ENCODE assay signal across 10 mouse cellular contexts in genomic region chr11:67523806-67524205, GRCm38 (mm10).
DNase-seq lines count a peak whose midpoint lies in the region; ATAC-seq and TF ChIP-seq lines count a peak whose summit lies in the region.
"Had no signal": no experiment of that assay in that cellular context is flagged by ENCODE, and none has a peak within 500 bp of the region (broad histone marks: within the 10 kb centered on the region; RNA-seq: fewer than 3 reads in every experiment).

No protein-coding gene starts in this region.

- intact Hi-C loops in left cerebral cortex, adult 2 months (cut with DNase I): no loop called here

- H3K27me3 ChIP-seq in heart, embryonic 10.5 days (ENCODE audit: insufficient read depth, poor library complexity, severe bottlenecking): no peaks in the 10 kb centered on the region
- H3K27me3 ChIP-seq in stomach, postnatal 0 days (ENCODE audit: control insufficient read depth, insufficient read depth, low read length): no peaks in the 10 kb centered on the region
- H3K27me3 ChIP-seq: midbrain, embryonic 12.5 days had no signal

- peak overlapping the region; percentile 10; the same call in 1 of the 2 replicates for H3K27ac ChIP-seq in left cerebral cortex, adult 2 months
- H3K27ac ChIP-seq in heart, embryonic 10.5 days: peak overlapping the region; percentile 69
- peak overlapping the region; percentile 81 for H3K27ac ChIP-seq in stomach, postnatal 0 days (replicated peaks)
- H3K27ac ChIP-seq: midbrain, embryonic 12.5 days had no signal

- TF ChIP-seq CTCF in left cerebral cortex, adult 2 months (IDR thresholded peaks at IDR 0.05): no peak
- no peak for TF ChIP-seq CTCF in stomach, postnatal 0 days (IDR thresholded peaks at IDR 0.05; ENCODE audit: low read depth)

- no peak for DNase-seq in left cerebral cortex, adult 2 months (ENCODE audit: extremely low spot score in 1 of 2, low spot score in 2 of 2)
- DNase-seq in left cerebral cortex, adult 11 months (ENCODE audit: low spot score): no peak
- no peak for DNase-seq in heart, embryonic 10.5 days (ENCODE audit: low spot score)
- peak; percentile 59 to 71 for DNase-seq in kidney, postnatal 4 days
- DNase-seq in stomach, postnatal 0 days (ENCODE audit: low spot score): peak; percentile 50
- no peak for DNase-seq in thymus, postnatal 36 days
- DNase-seq in layer of hippocampus, postnatal 25 days (ENCODE audit: extremely low spot score in 1 of 2, low spot score in 1 of 2): no peak
- DNase-seq in left cerebral cortex, adult 18-20 months (ENCODE audit: low spot score in 2 of 2): no peak
- DNase-seq: spleen, adult 18-20 months had no signal

- no peak overlapping the region for H3K4me3 ChIP-seq in left cerebral cortex, adult 2 months
- no peak overlapping the region for H3K4me3 ChIP-seq in heart, embryonic 10.5 days
- H3K4me3 ChIP-seq in stomach, postnatal 0 days (ENCODE audit: low read depth, low read length): no peak overlapping the region
- H3K4me3 ChIP-seq: midbrain, embryonic 12.5 days had no signal

- peak; percentile 75 for ATAC-seq in stomach, postnatal 0 days (ENCODE audit: low FRiP score, low TSS enrichment)

- WGBS in heart, embryonic 10.5 days: 31% methylated on average over 3 of the region's 3 CpGs
- 17% methylated on average over 3 of the region's 3 CpGs for WGBS in stomach, postnatal 0 days

- no peaks in the 10 kb centered on the region for H3K9me3 ChIP-seq in heart, embryonic 10.5 days
- no peaks in the 10 kb centered on the region for H3K9me3 ChIP-seq in stomach, postnatal 0 days (ENCODE audit: control insufficient read depth, low read length)
- H3K9me3 ChIP-seq: midbrain, embryonic 12.5 days had no signal

- H3K4me2 ChIP-seq in stomach, postnatal 0 days (replicated peaks; ENCODE audit: low read depth): no peak overlapping the region
- H3K4me2 ChIP-seq: midbrain, embryonic 12.5 days had no signal

- H3K9ac ChIP-seq in stomach, postnatal 0 days (ENCODE audit: low read length): no peak overlapping the region
- H3K9ac ChIP-seq: midbrain, embryonic 12.5 days had no signal

- H3K36me3 ChIP-seq in heart, embryonic 10.5 days: no peaks in the 10 kb centered on the region
- no peaks in the 10 kb centered on the region for H3K36me3 ChIP-seq in stomach, postnatal 0 days (ENCODE audit: control insufficient read depth, insufficient read depth, low read length)
- H3K36me3 ChIP-seq: midbrain, embryonic 12.5 days had no signal

- TF ChIP-seq EP300 in stomach, postnatal 0 days (optimal IDR thresholded peaks at IDR 0.05): peak; percentile 74

- peaks cover 41% of the 10 kb centered on the region for H3K4me1 ChIP-seq in heart, embryonic 10.5 days
- H3K4me1 ChIP-seq in stomach, postnatal 0 days (replicated peaks; ENCODE audit: control insufficient read depth, insufficient read depth): peaks cover 7% of the 10 kb centered on the region
- H3K4me1 ChIP-seq: midbrain, embryonic 12.5 days had no signal

Comparison
In these comparisons a context has a peak if more than half of its experiments do, and no peak if none do; other contexts are left out.
1. DNase-seq: peak in kidney, postnatal 4 days (2 of 2) and stomach, postnatal 0 days (single experiment); none in left cerebral cortex, adult 2 months (0 of 2), left cerebral cortex, adult 11 months (single experiment), heart, embryonic 10.5 days (single experiment), thymus, postnatal 36 days (0 of 2), layer of hippocampus, postnatal 25 days (0 of 2) and left cerebral cortex, adult 18-20 months (0 of 2).
2. H3K27ac ChIP-seq: peak in every context shown above with its lines; median percentile 81 in stomach, postnatal 0 days; 69 in heart, embryonic 10.5 days; 10 in left cerebral cortex, adult 2 months.